11 mouse cellular contexts compared by ENCODE assay signal in genomic region chr12:12684481-12685216, GRCm38 (mm10).
DNase-seq lines count a peak whose midpoint lies in the region; ATAC-seq and TF ChIP-seq lines count a peak whose summit lies in the region.
"Had no signal": no experiment of that assay in that cellular context is flagged by ENCODE, and none has a peak within 500 bp of the region (broad histone marks: within the 10 kb centered on the region; RNA-seq: fewer than 3 reads in every experiment).

No protein-coding gene starts in this region.

- H3K9me3 ChIP-seq in heart, embryonic 15.5 days (replicated peaks), result no peaks in the 10 kb centered on the region
- H3K9me3 ChIP-seq in hindbrain, embryonic 11.5 days (ENCODE audit: control insufficient read depth, low read length), result no peaks in the 10 kb centered on the region
- no peaks in the 10 kb centered on the region for H3K9me3 ChIP-seq in midbrain, embryonic 16.5 days (replicated peaks; ENCODE audit: control insufficient read depth, low read length, poor library complexity, severe bottlenecking)

- peak overlapping the region; percentile 29 for H3K4me2 ChIP-seq in heart, embryonic 15.5 days
- no peak overlapping the region for H3K4me2 ChIP-seq in hindbrain, embryonic 11.5 days (replicated peaks; ENCODE audit: low read depth, low read length)
- H3K4me2 ChIP-seq in midbrain, embryonic 16.5 days (ENCODE audit: low read length), result peak overlapping the region; percentile 41

- no peak overlapping the region for H3K27ac ChIP-seq in heart, embryonic 15.5 days
- no peak overlapping the region for H3K27ac ChIP-seq in heart, adult 2 months
- H3K27ac ChIP-seq in hindbrain, embryonic 11.5 days (ENCODE audit: low read depth, low read length), result peak overlapping the region; percentile 61
- H3K27ac ChIP-seq in midbrain, embryonic 16.5 days (ENCODE audit: low read length), result peak overlapping the region; percentile 45
- no peak overlapping the region for H3K27ac ChIP-seq in thymus, adult 2 months (ENCODE audit: control insufficient read depth, insufficient read depth, low read length)
- H3K27ac ChIP-seq: macrophage had no signal

- H3K4me3 ChIP-seq in heart, embryonic 15.5 days, result no peak overlapping the region
- no peak overlapping the region for H3K4me3 ChIP-seq in heart, adult 2 months
- H3K4me3 ChIP-seq in hindbrain, embryonic 11.5 days (ENCODE audit: low read depth, low read length), result no peak overlapping the region
- no peak overlapping the region for H3K4me3 ChIP-seq in midbrain, embryonic 16.5 days (ENCODE audit: low read depth, low read length)
- H3K4me3 ChIP-seq in thymus, adult 2 months (ENCODE audit: control insufficient read depth, insufficient read depth, low read length), result no peak overlapping the region

- no peaks in the 10 kb centered on the region for H3K36me3 ChIP-seq in heart, embryonic 15.5 days
- no peaks in the 10 kb centered on the region for H3K36me3 ChIP-seq in heart, adult 2 months (ENCODE audit: control insufficient read depth, insufficient read depth, low read length)
- H3K36me3 ChIP-seq in hindbrain, embryonic 11.5 days (ENCODE audit: control insufficient read depth, insufficient read depth, low read length), result no peaks in the 10 kb centered on the region
- H3K36me3 ChIP-seq in midbrain, embryonic 16.5 days (ENCODE audit: control insufficient read depth, insufficient read depth, low read length), result no peaks in the 10 kb centered on the region
- H3K36me3 ChIP-seq in thymus, adult 2 months (ENCODE audit: control insufficient read depth, insufficient read depth, low read length), result no peaks in the 10 kb centered on the region

- TF ChIP-seq EP300 in heart, adult 2 months (IDR thresholded peaks at IDR 0.05; ENCODE audit: insufficient read depth, low read depth, low read length), result no peak

- no peak for DNase-seq in heart, adult 2 months
- peak; percentile 50 for DNase-seq in hindbrain, embryonic 11.5 days (ENCODE audit: low spot score)
- no peak for DNase-seq in thymus, adult 2 months
- no peak for DNase-seq in B cell, adult 2 months
- DNase-seq: adrenal gland, postnatal 10 days; heart, adult 18-20 months had no signal

- no peak for ATAC-seq in heart, embryonic 15.5 days (replicated peaks; ENCODE audit: insufficient number of reproducible peaks, insufficient read depth, low FRiP score, low read depth)
- ATAC-seq in common myeloid progenitor, adult 5-6 weeks (replicated peaks; ENCODE audit: low read depth, poor library complexity, severe bottlenecking), result peak; percentile 37
- no peak; the same call in 1 of the 2 replicates for ATAC-seq in hindbrain, embryonic 11.5 days (ENCODE audit: low FRiP score)
- ATAC-seq in midbrain, embryonic 16.5 days, result peak; percentile 41
- no peak for ATAC-seq in CD4-positive, CD25-positive, alpha-beta regulatory T cell, adult 4 months

- H3K27me3 ChIP-seq in heart, embryonic 15.5 days, result no peaks in the 10 kb centered on the region
- H3K27me3 ChIP-seq in heart, adult 2 months (ENCODE audit: control insufficient read depth, insufficient read depth, low read length), result no peaks in the 10 kb centered on the region
- no peaks in the 10 kb centered on the region for H3K27me3 ChIP-seq in hindbrain, embryonic 11.5 days (ENCODE audit: control insufficient read depth, insufficient read depth, low read length)
- H3K27me3 ChIP-seq in midbrain, embryonic 16.5 days (ENCODE audit: control insufficient read depth, insufficient read depth, low read depth, low read length), result no peaks in the 10 kb centered on the region
- H3K27me3 ChIP-seq in thymus, adult 2 months (ENCODE audit: control insufficient read depth, insufficient read depth, low read length), result no peaks in the 10 kb centered on the region; the same call in 1 of the 2 replicates

- no peak for TF ChIP-seq POLR2A in heart, adult 2 months (IDR thresholded peaks at IDR 0.05; ENCODE audit: insufficient read depth, low read depth, low read length)
- TF ChIP-seq POLR2A in thymus, adult 2 months (IDR thresholded peaks at IDR 0.05; ENCODE audit: control insufficient read depth, extremely low read depth, insufficient read depth, low read length, poor library complexity), result no peak

- WGBS in heart, embryonic 15.5 days, result 42% methylated on average over 16 of the region's 16 CpGs
- WGBS in heart, adult 2 months, result 32% methylated on average over 16 of the region's 16 CpGs
- WGBS in hindbrain, embryonic 11.5 days, result 36% methylated on average over 16 of the region's 16 CpGs
- 10% methylated on average over 16 of the region's 16 CpGs for WGBS in midbrain, embryonic 16.5 days
- 61% methylated on average over 16 of the region's 16 CpGs for WGBS in thymus, adult 2 months

- intact Hi-C loops in heart, adult 2 months (cut with DNase I), result no loop called here

- H3K9ac ChIP-seq in heart, embryonic 15.5 days, result no peak overlapping the region
- no peak overlapping the region for H3K9ac ChIP-seq in heart, adult 2 months (ENCODE audit: low read depth, low read length)
- peak overlapping the region; percentile 21; the same call in 1 of the 2 replicates for H3K9ac ChIP-seq in hindbrain, embryonic 11.5 days (ENCODE audit: low read depth, low read length)
- H3K9ac ChIP-seq in midbrain, embryonic 16.5 days (ENCODE audit: low read depth, low read length), result peak overlapping the region; percentile 36; the same call in 1 of the 2 replicates

- peaks cover 35% of the 10 kb centered on the region for H3K4me1 ChIP-seq in heart, embryonic 15.5 days (replicated peaks)
- no peaks in the 10 kb centered on the region for H3K4me1 ChIP-seq in heart, adult 2 months (ENCODE audit: control insufficient read depth, insufficient read depth, low read length)
- H3K4me1 ChIP-seq in hindbrain, embryonic 11.5 days (replicated peaks; ENCODE audit: control insufficient read depth, insufficient read depth, low read length), result peaks cover 19% of the 10 kb centered on the region
- H3K4me1 ChIP-seq in midbrain, embryonic 16.5 days (ENCODE audit: control insufficient read depth, insufficient read depth, low read length), result peaks cover 27% of the 10 kb centered on the region
- no peaks in the 10 kb centered on the region for H3K4me1 ChIP-seq in thymus, adult 2 months (replicated peaks; ENCODE audit: control insufficient read depth, insufficient read depth, low read length)

- no peaks in the 10 kb centered on the region for H3K79me2 ChIP-seq in heart, adult 2 months (replicated peaks; ENCODE audit: control insufficient read depth, insufficient read depth, low read length)

- no peak for TF ChIP-seq CTCF in heart, adult 2 months (IDR thresholded peaks at IDR 0.05)
- TF ChIP-seq CTCF in thymus, adult 2 months (IDR thresholded peaks at IDR 0.05; ENCODE audit: borderline replicate concordance, control insufficient read depth, extremely low read depth, insufficient read depth, low read length, poor library complexity), result no peak

Comparison
In these comparisons a context has a peak if more than half of its experiments do, and no peak if none do; other contexts are left out.
1. ATAC-seq: peak in common myeloid progenitor, adult 5-6 weeks (single experiment) and midbrain, embryonic 16.5 days (single experiment); none in heart, embryonic 15.5 days (single experiment), hindbrain, embryonic 11.5 days (single experiment) and CD4-positive, CD25-positive, alpha-beta regulatory T cell, adult 4 months (single experiment).
2. H3K27ac ChIP-seq: peak in hindbrain, embryonic 11.5 days (single experiment) and midbrain, embryonic 16.5 days (single experiment); none in heart, embryonic 15.5 days (single experiment), heart, adult 2 months (single experiment) and thymus, adult 2 months (single experiment).
3. H3K9ac ChIP-seq: peak in hindbrain, embryonic 11.5 days (single experiment) and midbrain, embryonic 16.5 days (single experiment); none in heart, embryonic 15.5 days (single experiment) and heart, adult 2 months (single experiment).